Mouse (Mus musculus): ENCODE data around the gene Gm7954. TPM values are rescaled to one million over a fixed set of nuclear protein-coding genes. Genes with fewer than 3 reads are reported as not detected.

The Gm7954 gene
- not detected for polyA plus RNA-seq (2017; shearing (Covaris generic))

GRCm38 (mm10) chr14:41453418-41453817 lies at the start of gene Gm7954:
Gm7954 (minus strand) TSS chr14:41453518.

DNA sequence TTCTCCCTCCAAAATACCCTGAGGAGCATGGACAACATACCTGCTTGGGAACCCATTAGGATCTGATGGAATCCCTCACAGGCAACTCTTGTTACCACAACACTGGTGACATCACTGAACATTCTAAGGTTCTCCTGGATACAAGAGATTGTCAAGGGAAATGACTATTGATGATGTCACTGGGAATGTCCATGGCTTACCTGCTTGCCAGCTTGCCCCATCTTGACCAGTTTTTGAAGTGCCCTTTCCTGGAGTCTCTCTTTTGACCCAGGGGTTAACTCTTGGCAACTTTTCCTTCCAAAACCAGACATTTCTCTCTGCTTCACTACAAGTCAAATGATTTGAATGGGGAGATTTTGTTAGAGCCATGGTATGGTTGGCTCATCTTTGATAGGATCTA lies 36.1 kb upstream of the Gm7954 start, which contains the start of gene Gm3486:
TSS of gene Gm3486 (minus strand) at position 101 of the 400 bp plus-strand sequence.

DNA sequence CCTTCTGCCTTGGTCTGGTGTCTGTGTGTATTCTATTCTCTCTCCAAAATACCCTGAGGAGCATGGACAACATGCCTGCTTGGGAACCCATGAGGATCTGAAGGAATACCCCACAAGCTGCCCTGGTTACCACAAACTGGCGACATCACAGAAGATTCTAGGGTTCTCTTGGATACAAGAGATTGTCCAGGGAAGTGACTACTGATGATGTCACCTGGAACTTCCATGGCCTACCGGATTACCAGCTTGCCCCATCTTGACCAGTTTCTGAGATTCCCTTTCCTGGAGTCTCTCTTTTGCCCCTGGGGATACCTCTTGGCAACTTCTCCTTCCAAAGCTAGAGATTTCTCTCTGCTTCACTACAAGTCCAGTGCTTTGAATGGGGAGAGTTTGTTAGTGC lies 45.1 kb downstream of the Gm7954 start, which contains the start of gene Gm6482:
TSS of gene Gm6482 (minus strand) at position 101 of the 400 bp plus-strand sequence.

Other genes starting within 250 kb of the Gm7954 start
- not detected for gene Gm2832, start 174.7 kb downstream of the Gm7954 start, polyA plus RNA-seq (2017; shearing (Covaris generic))
- gene Gm5798, start 104.9 kb downstream of the Gm7954 start, polyA plus RNA-seq (2017; shearing (Covaris generic)): not detected
- gene Gm7945, start 67.1 kb downstream of the Gm7954 start, polyA plus RNA-seq (2017; shearing (Covaris generic)): not detected
- gene Gm6482, start 45.2 kb downstream of the Gm7954 start, polyA plus RNA-seq (2017; shearing (Covaris generic)): not detected
- not detected for gene Gm3486, start 36.0 kb upstream of the Gm7954 start, polyA plus RNA-seq (2017; shearing (Covaris generic))
- gene Gm7970, start 102.1 kb upstream of the Gm7954 start, polyA plus RNA-seq (2017; shearing (Covaris generic)): not detected
- gene 1700049E17Rik2, start 119.7 kb upstream of the Gm7954 start, polyA plus RNA-seq (2017; shearing (Covaris generic)): not detected
- not detected for gene Gm3072, start 171.1 kb upstream of the Gm7954 start, polyA plus RNA-seq (2017; shearing (Covaris generic))
- not detected for gene Gm3676, start 193.0 kb upstream of the Gm7954 start, polyA plus RNA-seq (2017; shearing (Covaris generic))
- not detected for gene Gm8068, start 248.4 kb upstream of the Gm7954 start, polyA plus RNA-seq (2017; shearing (Covaris generic))

Measured in CD4-positive, CD25-positive, alpha-beta regulatory T cell (primary cell).